Mouse (Mus musculus): Measurements from ENCODE around the gene Parp11. TPM values are rescaled to one million over a fixed set of nuclear protein-coding genes. Genes with fewer than 3 reads are reported as not detected.

Gene Parp11
- polyA plus RNA-seq (2012) = 0.18 and 0.19 TPM in 2 replicates

- H3K9me3 ChIP-seq (ENCODE audit: control insufficient read depth, low read length) = no peaks in the 10 kb centered on the region
- peaks cover 33% of the 10 kb centered on the region for H3K27me3 ChIP-seq (ENCODE audit: control insufficient read depth)
- no peaks in the 10 kb centered on the region for H3K36me3 ChIP-seq (ENCODE audit: control insufficient read depth)
- peaks cover 28% of the 10 kb centered on the region for H3K4me1 ChIP-seq (ENCODE audit: control insufficient read depth)
- H3K4me3 ChIP-seq (replicated peaks) = no peak within 1 kb of the TSS
- no peak for TF ChIP-seq TAL1 (IDR thresholded peaks at IDR 0.05; ENCODE audit: low read length)
- no peak for TF ChIP-seq GATA1 (IDR thresholded peaks at IDR 0.05; ENCODE audit: low read length)
Measured at GRCm38 (mm10) chr6:127446436-127446890, at the start of gene Parp11. TSS of gene Parp11 (plus strand) at chr6:127446840.

GRCm38 (mm10) chr6:127398073-127398472 lies 48.6 kb upstream of the Parp11 start:
- TF ChIP-seq GATA1 (IDR thresholded peaks at IDR 0.05; ENCODE audit: low read length) (no peak), TAL1 (IDR thresholded peaks at IDR 0.05; ENCODE audit: low read length) (no peak)
- Histone ChIP-seq H3K36me3 (ENCODE audit: control insufficient read depth) (no peaks in the 10 kb centered on the region), H3K4me3 (replicated peaks) (no peak overlapping the region), H3K4me1 (ENCODE audit: control insufficient read depth) (peaks cover 13% of the 10 kb centered on the region), H3K9me3 (ENCODE audit: control insufficient read depth, low read length) (no peaks in the 10 kb centered on the region), H3K27me3 (ENCODE audit: control insufficient read depth) (no peaks in the 10 kb centered on the region)

GRCm38 (mm10) chr6:127401419-127401818 lies 45.2 kb upstream of the Parp11 start:
- Histone ChIP-seq H3K36me3 (ENCODE audit: control insufficient read depth) (no peaks in the 10 kb centered on the region), H3K27me3 (ENCODE audit: control insufficient read depth) (no peaks in the 10 kb centered on the region), H3K9me3 (ENCODE audit: control insufficient read depth, low read length) (no peaks in the 10 kb centered on the region), H3K4me1 (ENCODE audit: control insufficient read depth) (peaks cover 9% of the 10 kb centered on the region), H3K4me3 (replicated peaks) (no peak overlapping the region)
- TF ChIP-seq TAL1 (IDR thresholded peaks at IDR 0.05; ENCODE audit: low read length) (no peak), GATA1 (IDR thresholded peaks at IDR 0.05; ENCODE audit: low read length) (no peak)

- no peaks in the 10 kb centered on the region for H3K4me1 ChIP-seq (ENCODE audit: control insufficient read depth)
- TF ChIP-seq GATA1 (IDR thresholded peaks at IDR 0.05; ENCODE audit: low read length) (no peak), TAL1 (IDR thresholded peaks at IDR 0.05; ENCODE audit: low read length) (no peak)
- no peaks in the 10 kb centered on the region for H3K27me3 ChIP-seq (ENCODE audit: control insufficient read depth)
- H3K36me3 ChIP-seq (ENCODE audit: control insufficient read depth) = no peaks in the 10 kb centered on the region
- no peak overlapping the region for H3K4me3 ChIP-seq (replicated peaks)
- no peaks in the 10 kb centered on the region for H3K9me3 ChIP-seq (ENCODE audit: control insufficient read depth, low read length)
Measured at GRCm38 (mm10) chr6:127404070-127404810, 42.4 kb upstream of the Parp11 start.

GRCm38 (mm10) chr6:127405682-127406081 lies 41.0 kb upstream of the Parp11 start:
- Histone ChIP-seq H3K4me3 (replicated peaks) (no peak overlapping the region), H3K4me1 (ENCODE audit: control insufficient read depth) (no peaks in the 10 kb centered on the region), H3K36me3 (ENCODE audit: control insufficient read depth) (no peaks in the 10 kb centered on the region), H3K9me3 (ENCODE audit: control insufficient read depth, low read length) (no peaks in the 10 kb centered on the region), H3K27me3 (ENCODE audit: control insufficient read depth) (no peaks in the 10 kb centered on the region)
- TF ChIP-seq GATA1 (IDR thresholded peaks at IDR 0.05; ENCODE audit: low read length) (no peak), TAL1 (IDR thresholded peaks at IDR 0.05; ENCODE audit: low read length) (no peak)

- no peaks in the 10 kb centered on the region for H3K9me3 ChIP-seq (ENCODE audit: control insufficient read depth, low read length)
Measured at GRCm38 (mm10) chr6:127407742-127408141, 38.9 kb upstream of the Parp11 start.

GRCm38 (mm10) chr6:127417525-127418184 lies 29.0 kb upstream of the Parp11 start:
- H3K36me3 ChIP-seq (ENCODE audit: control insufficient read depth) = no peaks in the 10 kb centered on the region
- no peak overlapping the region for H3K4me3 ChIP-seq (replicated peaks)
- no peaks in the 10 kb centered on the region for H3K27me3 ChIP-seq (ENCODE audit: control insufficient read depth)
- no peaks in the 10 kb centered on the region for H3K4me1 ChIP-seq (ENCODE audit: control insufficient read depth)
- TF ChIP-seq TAL1 (IDR thresholded peaks at IDR 0.05; ENCODE audit: low read length) = no peak
- no peak for TF ChIP-seq GATA1 (IDR thresholded peaks at IDR 0.05; ENCODE audit: low read length)
- 0 out of 2 replicates have a peak, but pooled peaks cover 2% of the 10 kb centered on the region for H3K9me3 ChIP-seq (ENCODE audit: control insufficient read depth, low read length)

More at GRCm38 (mm10) chr6:127407742-127408141, 38.9 kb upstream of the Parp11 start:
- Histone ChIP-seq H3K4me1 (ENCODE audit: control insufficient read depth) (no peaks in the 10 kb centered on the region), H3K36me3 (ENCODE audit: control insufficient read depth) (no peaks in the 10 kb centered on the region), H3K4me3 (replicated peaks) (no peak overlapping the region), H3K27me3 (ENCODE audit: control insufficient read depth) (no peaks in the 10 kb centered on the region)
- TF ChIP-seq GATA1 (IDR thresholded peaks at IDR 0.05; ENCODE audit: low read length) (no peak), TAL1 (IDR thresholded peaks at IDR 0.05; ENCODE audit: low read length) (no peak)

GRCm38 (mm10) chr6:127418322-127418721 lies 28.3 kb upstream of the Parp11 start:
- Histone ChIP-seq H3K27me3 (ENCODE audit: control insufficient read depth) (no peaks in the 10 kb centered on the region), H3K4me1 (ENCODE audit: control insufficient read depth) (no peaks in the 10 kb centered on the region), H3K36me3 (ENCODE audit: control insufficient read depth) (no peaks in the 10 kb centered on the region), H3K9me3 (ENCODE audit: control insufficient read depth, low read length) (0 out of 2 replicates have a peak, but pooled peaks cover 2% of the 10 kb centered on the region), H3K4me3 (replicated peaks) (no peak overlapping the region)
- TF ChIP-seq GATA1 (IDR thresholded peaks at IDR 0.05; ENCODE audit: low read length) = no peak
- no peak for TF ChIP-seq TAL1 (IDR thresholded peaks at IDR 0.05; ENCODE audit: low read length)

- Histone ChIP-seq H3K9me3 (ENCODE audit: control insufficient read depth, low read length) (no peaks in the 10 kb centered on the region), H3K27me3 (ENCODE audit: control insufficient read depth) (no peaks in the 10 kb centered on the region), H3K4me3 (replicated peaks) (no peak overlapping the region), H3K36me3 (ENCODE audit: control insufficient read depth) (no peaks in the 10 kb centered on the region), H3K4me1 (ENCODE audit: control insufficient read depth) (no peaks in the 10 kb centered on the region)
- TF ChIP-seq GATA1 (IDR thresholded peaks at IDR 0.05; ENCODE audit: low read length) (no peak), TAL1 (IDR thresholded peaks at IDR 0.05; ENCODE audit: low read length) (no peak)
Measured at GRCm38 (mm10) chr6:127420115-127420514, 26.5 kb upstream of the Parp11 start.
